Mouse (Mus musculus): ENCODE results near the gene Celf2.

Celf2 gene

DNA sequence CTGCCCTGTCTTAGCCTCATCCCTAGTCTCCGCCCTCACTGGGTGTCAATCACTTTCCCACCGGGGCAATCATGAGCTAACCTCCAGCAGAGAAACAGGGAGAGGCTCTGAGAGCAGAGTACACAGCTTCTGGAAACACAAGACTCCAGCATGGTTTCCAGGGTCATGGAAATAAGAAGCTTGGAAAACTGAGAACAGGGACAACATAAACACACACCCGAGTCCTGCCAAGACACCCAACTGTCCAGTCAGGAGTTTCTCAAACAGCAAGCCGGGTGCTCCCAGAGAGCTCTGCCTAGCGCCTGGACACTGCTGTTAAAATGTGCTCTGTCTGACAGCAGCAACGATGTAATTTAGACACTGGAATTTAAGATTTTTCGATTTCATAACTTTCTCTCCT is 599.4 kb downstream of the Celf2 start:
- peak; percentile 13 for DNase-seq (ENCODE audit: low spot score)

DNA sequence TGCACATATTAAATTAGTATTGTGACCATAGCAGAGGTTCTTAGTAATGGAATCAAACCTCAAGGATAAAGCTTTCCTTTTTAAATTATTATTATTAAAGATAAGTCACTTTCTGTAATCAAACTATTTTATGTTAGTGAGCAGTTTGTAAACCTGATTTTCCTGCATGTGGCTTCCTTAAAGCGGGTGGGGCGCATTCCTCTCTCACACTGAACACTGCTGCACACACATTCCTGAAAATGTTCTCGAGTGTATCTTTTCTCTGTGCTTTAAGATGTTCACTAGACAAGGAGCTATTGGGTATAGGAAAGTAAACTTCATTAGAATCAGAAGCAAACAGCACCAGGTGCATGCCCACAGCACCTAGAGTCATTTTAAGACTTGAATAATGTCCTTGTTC is 605.0 kb downstream of the Celf2 start:
- no peak for DNase-seq (ENCODE audit: low spot score)

DNA sequence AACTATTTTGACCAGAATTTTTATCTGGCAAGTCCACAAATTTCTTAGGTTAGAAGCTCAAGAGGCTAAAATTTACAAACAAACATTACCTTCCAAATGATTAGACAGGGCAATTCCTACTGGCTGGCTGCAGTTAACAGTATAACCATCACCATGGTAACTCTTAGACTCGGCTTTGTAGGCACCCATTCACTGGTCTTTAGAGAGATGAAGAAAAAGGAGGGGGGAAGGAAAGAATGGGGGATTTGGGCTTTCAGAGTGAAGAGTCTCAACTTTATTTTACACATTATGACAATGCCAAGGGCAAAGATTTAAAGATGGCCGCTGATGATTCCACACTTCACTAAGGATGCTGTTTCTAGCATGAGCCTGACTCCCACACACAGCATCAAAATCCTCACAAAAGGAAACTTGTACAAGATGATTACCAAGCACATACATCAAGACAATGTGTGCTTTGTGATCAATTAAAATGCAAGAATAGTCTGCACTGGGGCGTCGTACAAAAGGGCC is 606.1 kb downstream of the Celf2 start:
- DNase-seq (ENCODE audit: low spot score) = no peak

DNA sequence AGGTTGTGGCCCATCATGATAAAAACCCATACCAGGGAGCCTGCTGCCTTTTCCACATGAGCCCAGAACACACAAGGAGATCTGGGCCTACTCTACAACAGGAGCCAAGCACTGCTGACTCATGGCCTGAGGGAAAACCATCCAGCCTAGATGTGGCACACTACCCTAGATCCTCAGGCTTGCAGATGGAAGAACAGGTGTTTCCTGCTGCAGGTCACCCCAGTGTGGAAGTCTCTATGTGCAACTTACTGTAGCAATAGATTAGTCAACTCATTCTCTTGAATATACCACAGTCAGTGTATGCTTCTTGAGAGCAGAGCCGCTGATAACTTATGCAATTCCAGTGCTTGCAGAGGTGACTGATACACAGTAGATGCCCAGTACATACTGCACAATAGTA is 612.5 kb downstream of the Celf2 start:
- DNase-seq (ENCODE audit: low spot score) = no peak

DNA sequence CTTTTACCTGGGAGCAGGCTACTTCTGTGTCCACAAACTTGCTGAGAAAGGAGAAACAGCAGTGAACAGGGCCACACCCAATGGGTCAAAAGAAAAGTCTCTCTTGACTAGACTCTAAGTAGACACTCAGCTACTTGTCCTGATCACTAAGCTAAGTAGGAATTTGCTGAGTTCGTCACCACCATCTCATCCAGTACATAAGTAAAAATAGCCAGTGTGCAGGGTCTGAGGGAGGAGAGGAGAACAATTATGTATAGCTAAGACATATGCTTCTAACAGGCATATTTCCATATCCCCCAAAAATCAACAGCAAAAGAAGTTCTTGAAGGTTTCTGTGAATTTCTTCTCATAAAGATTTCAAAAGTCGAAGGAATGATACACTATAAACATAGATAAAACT is 615.8 kb downstream of the Celf2 start:
- DNase-seq (ENCODE audit: low spot score) = no peak

DNA sequence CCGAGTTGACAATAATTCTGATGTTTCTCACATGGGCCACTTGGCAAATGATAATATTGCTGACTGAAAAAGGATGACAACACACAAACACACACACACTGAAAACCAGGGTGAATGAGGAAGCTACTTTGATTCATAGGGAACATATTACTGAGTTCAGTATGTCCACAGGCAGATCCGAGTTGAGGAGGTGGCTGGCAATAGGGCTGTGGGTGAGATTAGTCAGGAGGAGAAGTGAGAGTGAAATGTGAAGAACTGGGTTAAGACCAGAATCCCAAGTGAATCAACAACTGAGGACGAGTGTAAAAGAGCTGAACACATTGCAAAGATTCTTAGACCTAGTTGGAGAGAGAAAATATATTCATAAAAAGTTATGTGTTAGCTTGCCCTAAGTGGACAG is 616.3 kb downstream of the Celf2 start:
- no peak for DNase-seq (ENCODE audit: low spot score)

DNA sequence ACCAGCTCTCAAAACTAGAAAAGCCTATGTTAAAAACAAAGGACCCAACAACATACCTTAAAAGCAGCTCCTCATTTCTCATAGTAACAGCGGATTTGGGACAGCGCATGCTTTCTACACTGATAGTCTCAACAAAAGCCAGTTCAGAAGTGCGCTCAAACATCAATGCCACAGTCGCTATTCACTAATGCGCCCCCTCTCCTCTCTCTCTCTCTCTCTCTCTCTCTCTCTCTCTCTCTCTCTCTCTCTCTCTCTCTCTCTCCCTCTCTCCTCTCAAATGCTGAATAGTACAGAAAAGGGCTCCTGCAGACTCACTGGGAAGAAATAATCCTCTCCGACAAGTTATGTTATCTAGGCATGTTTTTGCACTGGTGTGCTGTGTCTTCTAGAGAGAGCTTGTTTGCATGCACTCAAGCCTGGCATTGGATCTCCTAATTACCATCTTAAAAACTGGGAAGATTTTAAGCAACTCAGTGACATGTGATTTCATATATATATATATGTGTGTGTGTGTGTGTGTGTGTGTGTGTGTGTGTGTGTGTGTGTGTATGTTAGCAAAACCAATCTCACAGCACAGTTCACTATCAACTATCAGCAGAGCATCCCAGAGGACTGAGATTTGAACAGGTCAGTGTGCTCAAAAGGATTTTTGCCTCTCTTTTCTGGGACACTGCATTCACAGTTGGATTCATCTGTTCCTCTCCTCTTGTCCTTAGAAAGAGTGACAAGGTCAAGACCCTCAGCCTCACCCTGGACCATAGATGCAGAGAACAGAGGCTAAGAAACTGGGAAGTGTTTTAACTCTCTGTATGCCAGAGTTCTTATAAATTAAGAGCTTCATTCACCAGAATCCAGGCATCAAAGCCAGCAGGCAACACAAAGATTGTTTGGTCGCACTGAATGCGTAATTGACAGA is 624.3 kb downstream of the Celf2 start:
- DNase-seq (ENCODE audit: low spot score) = no peak

DNA sequence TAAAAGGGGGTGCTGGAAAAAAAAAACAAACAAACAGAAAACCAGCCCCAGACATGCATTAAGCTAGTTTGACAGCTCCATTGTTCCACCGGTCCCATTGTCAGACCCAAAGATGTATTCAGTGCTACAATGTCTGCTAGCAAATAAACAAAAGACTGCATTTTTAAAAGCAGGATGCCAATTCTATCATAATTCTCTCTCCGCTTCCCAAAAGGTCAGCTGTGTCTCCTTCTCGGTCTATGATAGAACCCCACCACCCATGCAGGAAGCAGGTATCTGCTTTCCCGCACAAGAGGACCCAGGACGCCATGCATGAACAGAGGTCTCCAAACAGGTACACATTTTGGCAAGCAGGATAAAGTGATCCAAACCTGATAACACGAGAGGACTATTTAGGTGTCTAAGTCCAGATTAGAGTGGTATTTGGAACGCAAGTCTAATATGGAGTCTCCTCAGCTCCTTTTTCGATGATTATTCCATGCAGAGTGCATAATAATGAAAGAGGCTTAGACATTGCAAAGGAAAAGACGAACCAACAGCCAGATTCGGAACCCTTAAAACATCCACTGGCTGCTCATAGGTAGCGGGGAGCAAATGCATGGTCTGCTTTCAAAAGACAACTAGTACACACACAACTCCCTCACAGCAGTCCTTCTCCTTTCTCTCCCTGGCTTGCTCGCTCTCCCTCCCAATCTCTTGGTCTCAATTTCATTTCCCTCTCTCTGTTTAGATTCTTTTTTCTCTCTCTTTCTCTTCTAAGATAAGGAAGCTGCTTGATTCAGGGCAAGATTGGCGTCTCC is 625.2 kb downstream of the Celf2 start:
- no peak for DNase-seq (ENCODE audit: low spot score)

DNA sequence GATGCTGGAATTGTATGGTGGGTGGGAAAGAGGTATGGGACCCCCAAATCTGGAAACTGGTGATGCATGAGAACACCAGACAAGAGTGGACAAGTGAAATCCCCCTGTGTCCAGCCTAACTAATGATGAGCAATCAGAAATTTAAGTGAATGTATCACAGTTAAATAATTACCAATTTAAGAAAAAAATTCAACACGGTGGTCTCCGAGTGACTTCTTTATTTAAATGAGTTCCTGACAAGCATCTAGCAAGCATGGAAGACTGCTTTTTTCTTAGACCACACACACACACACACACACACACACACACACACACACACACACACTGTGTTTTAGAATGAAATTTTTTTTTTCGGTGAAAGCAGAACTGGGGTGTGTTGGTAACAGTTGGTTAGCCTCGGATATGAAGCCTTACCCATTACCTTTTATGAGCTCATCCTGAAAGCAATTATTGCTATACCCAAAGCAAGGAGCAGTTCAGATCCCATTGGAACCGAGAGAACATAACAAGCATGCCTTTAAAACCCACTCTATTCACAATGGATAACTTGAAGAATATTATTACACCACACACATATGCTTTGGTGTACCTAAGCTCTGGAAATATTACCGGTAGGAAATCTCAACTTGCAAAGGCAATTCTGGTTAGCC is 627.0 kb downstream of the Celf2 start:
- DNase-seq (ENCODE audit: low spot score) = no peak

DNA sequence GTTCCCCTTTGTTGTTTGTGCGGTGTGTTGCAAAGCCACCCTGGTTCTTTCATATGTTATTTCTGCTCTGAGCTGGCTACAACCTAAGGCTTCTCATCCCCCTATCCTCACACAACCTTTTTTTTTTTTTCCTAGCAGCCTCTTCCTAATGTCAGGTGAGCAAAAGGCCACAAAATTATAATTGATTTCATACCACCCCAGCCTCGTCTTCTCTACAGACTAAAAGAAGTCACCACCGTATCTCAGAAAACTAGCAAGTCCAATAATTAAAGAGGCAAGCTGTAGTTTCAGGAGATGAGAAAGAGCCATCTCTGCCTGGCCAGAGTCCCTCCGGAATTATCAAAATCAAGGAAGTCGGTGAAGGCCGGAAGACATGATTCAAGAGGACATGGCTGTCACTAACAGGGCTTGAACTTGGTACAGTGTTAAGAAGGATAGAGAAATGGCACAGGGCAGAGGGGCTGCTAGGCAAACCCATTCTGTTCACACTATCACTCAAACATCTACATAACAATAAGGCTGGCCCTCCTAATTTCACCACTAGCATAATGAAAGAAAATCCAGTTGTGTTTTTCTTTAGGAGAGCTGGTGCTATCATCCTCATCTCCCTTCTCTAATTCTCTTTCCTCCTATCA is 628.3 kb downstream of the Celf2 start:
- no peak for DNase-seq (ENCODE audit: low spot score)

DNA sequence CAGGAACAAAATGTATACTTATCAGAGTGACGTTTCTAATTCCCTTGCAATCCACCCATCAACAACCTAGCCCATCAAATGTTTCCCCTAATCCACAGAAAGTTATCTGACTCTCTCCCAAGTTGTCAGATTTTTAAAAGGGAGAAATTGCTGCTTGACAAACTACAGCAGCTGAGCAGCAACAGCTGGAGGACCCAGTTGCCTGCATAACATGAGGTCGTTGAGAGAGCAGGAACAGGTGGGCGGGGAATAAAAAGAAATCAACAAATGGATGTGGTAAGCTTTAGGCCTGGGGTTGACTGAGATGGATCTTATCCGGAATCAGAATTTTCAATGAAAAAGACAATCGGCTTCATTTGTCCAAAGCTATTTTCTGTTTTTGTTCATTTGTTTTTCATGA is 632.3 kb downstream of the Celf2 start:
- DNase-seq (ENCODE audit: low spot score) = no peak

DNA sequence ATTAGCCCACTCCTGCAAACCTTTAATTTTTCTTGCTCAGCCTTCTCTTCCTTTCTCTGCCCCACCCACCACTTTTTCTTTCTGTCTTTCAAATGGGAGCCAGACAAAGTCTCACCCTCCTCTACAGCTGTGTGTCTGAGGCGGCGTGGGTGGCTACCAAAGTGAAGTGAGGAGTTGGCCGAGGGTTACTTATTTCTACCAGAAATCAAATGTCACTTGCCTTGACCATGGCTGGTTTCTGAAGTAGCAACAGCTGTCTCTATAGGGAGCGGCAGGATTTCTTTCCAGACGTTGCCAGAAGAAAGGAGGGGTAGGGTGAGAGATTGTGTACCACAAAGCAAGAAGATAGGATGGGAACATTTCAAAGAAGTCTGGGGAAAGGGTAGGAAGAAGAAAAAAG is 632.8 kb downstream of the Celf2 start:
- no peak for DNase-seq (ENCODE audit: low spot score)

DNA sequence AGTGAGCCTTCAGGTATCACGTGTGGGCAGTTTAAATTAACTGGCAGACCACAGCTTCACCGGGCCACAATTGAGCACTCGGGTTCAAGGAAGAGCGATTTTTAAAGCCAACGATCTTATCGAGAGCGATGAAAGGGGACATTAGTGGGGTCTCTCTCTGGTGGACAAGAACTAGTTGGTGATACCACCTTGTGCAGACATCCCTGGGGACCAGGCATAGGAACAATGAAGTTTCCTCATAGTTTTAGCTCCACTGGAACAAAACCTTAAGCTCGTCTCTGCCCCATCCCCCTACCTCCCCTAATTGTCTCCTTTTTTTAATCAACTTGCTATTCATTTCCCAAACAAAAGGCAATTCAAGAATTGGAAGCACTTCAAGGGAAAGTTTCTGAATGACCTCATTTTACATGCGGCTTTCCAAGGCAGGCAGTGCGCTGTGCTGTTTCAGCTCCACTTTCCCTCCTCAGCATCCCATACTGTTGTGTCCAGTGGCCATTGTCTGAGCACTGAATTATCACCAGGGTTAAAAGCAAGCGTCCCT is 634.2 kb downstream of the Celf2 start:
- DNase-seq (ENCODE audit: low spot score) = no peak

DNA sequence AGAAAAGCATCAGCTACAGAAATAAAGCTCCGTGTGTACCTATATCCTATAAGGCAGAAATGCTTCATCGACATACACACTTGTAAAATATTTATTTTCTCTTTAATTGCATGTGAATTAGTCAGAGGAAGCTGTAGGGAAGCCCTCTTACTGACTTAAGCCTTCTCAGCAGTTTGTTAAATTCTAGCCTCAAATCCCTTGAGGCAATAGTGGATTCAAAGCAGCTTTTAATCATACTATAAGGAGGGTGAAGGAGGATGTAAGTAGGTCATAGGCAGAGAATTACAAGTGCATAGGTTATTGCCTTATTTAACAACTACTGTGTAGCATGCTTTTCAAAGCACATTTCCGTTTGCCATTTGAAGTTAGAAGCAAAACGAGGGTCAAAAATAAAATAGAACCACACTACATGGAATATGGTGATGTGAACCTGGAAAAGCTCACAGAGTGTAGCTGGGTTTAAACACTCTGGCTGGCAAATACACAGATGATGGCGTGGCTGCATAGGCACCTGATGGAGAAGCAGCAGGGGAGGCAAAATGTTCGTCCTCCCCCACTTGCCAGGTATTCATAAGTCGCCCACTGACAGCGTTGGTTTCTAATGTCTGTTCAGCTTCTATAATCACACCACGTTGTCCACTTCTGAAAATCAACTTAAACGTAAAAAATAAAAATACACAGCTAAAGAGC is 635.0 kb downstream of the Celf2 start:
- DNase-seq (ENCODE audit: low spot score) = no peak

DNA sequence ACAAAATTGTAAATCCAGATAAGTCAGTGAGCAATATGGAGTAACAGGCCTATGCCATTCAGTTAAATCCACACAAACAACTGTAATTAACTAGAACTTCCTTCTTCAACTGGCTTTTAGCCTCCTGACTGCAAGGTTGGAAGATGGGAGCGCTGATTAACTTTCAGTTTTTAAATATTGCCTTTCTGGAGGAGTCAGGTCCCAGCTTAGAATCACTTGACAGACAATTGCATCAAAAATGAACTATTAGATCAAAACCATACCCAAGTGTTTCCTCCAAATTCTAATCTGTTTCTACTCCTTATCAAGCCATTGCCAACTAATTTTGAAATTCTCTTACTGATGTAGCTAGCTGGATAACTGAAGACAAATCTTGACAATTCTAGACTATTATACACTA is 635.7 kb downstream of the Celf2 start:
- no peak for DNase-seq (ENCODE audit: low spot score)

DNA sequence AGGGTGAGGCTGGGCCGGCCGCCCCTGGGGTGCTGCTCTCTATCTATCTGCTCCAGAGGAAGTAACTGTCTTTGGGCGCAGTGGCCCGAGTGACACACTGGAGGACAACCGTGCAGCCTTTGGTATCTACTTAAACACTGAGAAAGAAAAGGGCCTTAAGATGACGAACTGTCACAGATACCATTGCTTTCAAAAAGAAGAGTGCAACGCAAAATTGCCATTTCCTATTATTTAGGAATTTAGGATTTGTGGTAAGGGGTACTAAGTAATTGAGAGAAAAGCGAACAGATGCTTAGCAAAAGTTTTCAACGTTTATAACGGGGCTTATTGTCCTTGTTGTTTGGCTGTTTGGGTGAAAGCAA is 636.5 kb downstream of the Celf2 start:
- no peak for DNase-seq (ENCODE audit: low spot score)

DNA sequence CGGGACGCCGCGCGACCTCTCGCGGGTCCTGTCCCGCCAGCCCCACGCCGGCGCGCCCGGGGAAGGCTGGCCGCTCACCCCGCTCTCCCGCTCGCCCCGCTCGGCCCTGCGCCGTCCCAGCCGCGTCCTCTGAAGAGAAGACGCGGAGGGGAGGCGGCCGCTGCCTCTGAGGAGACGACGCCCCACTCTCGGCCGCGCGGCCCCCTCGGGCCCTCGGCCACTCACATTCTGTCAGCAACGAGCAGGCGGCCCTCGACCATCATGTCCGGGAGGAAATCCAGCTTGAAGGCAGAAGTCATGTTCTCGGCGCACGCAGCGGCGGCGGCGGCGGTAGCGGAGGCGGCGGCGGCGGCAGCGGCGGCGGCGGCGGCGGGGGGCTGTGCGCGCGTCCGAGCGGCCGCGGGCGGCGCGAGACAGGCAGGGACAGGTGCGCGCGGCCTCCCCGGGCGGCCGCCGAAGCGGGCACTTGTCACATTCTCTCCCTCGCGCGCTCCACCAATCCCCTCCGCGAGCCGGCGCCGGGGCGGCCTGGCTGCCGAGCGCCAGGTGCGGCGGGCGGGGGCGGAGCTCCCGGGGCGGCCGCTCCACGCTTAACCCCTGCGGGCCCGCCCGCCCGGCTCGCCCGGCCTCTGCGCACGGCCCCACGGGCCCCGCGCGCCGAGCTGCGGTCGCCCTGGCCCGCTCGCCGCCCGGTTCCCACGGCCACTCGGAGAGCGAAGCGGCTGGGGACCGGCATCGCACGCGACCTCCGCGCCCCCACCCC is 637.1 kb downstream of the Celf2 start:
- peak; percentile 77 for DNase-seq (ENCODE audit: low spot score)

DNA sequence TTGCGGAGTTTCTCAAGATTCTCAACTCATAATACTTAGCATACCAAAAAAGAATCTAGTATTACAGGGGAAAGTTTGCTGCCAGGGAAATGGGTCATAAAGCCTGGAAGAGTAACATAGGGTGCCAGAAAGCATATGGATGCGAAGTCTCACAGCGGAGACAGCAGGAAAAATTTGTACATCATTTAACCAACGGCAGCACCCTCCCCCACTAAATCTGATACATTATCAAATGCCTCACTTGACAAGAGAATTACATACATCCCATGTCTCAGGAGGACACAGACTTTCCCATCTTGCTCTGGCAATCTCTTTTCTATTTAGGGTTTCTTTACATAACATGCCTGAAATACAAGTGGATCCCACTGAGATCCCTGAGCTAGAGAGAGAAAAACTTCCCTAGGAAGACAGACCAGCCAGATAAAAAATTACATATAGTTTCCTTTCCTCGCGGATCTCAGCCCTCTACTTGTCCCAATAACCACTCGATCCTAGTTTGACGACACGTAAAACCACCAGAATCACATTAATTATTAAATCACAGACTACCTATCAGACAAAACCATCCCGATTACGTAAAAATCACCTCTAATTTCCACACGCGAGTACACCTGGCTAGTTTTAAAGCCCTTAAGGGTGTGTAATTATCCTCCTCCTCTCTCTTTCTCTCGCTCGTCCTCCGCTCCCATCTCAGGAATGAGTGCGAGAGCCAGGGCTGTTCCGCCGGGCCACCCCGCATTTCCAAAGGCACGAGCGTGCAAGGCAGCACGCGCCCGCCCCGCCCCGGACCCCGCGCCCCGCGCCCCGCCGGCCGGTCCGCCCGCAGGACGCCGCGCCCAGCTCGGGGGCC is 637.9 kb downstream of the Celf2 start:
- DNase-seq (ENCODE audit: low spot score) = no peak

DNA sequence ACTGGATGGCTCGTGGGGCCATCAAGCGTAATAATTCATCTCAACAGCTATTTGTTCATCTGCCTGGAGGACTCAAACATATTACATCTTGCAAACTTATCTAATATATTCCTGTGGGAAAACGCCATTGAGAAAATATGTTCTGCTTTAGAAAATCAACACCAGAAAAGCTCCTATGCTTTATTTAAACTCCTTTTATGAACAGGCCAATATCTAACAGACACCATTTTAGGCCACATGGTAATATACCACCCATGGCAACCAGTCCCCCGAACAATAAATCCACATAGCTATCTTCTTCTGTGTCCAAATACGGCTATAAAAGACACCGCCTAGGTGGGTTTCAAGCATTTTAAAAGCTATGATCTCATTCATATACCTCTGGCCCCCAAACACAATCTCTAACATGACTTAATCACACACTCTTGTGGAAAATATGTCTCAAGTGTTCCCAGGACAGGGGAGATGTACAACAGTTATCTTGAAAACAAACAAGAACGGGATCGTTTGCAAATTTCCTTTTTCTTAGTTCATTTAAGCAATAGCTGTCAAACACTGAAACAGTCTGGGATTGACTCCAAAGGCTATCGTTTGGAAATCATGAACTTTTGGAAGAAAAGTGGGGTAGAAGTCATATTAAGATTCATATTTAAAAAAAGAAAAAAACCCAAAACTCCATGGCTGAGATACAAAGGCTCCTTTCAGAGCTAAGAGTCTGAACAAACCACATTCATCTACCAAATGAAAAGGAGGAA is 639.2 kb downstream of the Celf2 start:
- no peak for DNase-seq (ENCODE audit: low spot score)
